Mouse (Mus musculus) mammary gland, adult 2 months (tissue): ENCODE data around the gene B3gat1. TPM values are rescaled to one million over a fixed set of nuclear protein-coding genes. Genes with fewer than 3 reads are reported as not detected.

Source experiments
- polyA plus RNA-seq: library from polyadenylated mRNA; depleted of rRNA; stranded (reverse); fragments of >200 nt; gene quantifications from 2 replicates; pipeline ENCODE4 v1.2.3, GENCODE M21; 2012; ENCODE audit warnings: low replicate concordance; rRNA removed

B3gat1 gene
- 0.22 TPM in 1 of 2 replicates, not detected in the other for polyA plus RNA-seq

GRCm38 (mm10) chr9:26733206-26733891, at the start of gene B3gat1:
TSS of gene B3gat1 (plus strand) at chr9:26733728.

GRCm38 (mm10) chr9:26805935-26806666, 72.6 kb downstream of the B3gat1 start, which contains the start of gene Glb1l2:
TSS of gene Glb1l2 (minus strand) at chr9:26806468.

Other genes with a start within 250 kb of the B3gat1 start
- gene Glb1l2, start 72.7 kb downstream of the B3gat1 start, polyA plus RNA-seq, result 46.2 and 111 TPM in 2 replicates
- not detected in 2 replicates for gene Glb1l3, start 127.2 kb downstream of the B3gat1 start, polyA plus RNA-seq
- 0.33 TPM in 1 of 2 replicates, not detected in the other for gene Gm1110, start 189.4 kb downstream of the B3gat1 start, polyA plus RNA-seq